Mouse (Mus musculus): ENCODE measurements at regions not wholly inside any gene's neighbourhood (a gene's known extent, or its start where the extent isn't known, plus 50 kb on each side); places are given as distances from the start of the nearest gene placed in this dataset.

GRCm38 (mm10) chr6:117323301-117323700 is 155.0 kb downstream of the Cxcl12 start:
- H3K4me1 ChIP-seq = 0 out of 2 replicates have a peak, but pooled peaks cover 3% of the 10 kb centered on the region
- no peaks in the 10 kb centered on the region for H3K27me3 ChIP-seq
- no peak overlapping the region for H3K27ac ChIP-seq (replicated peaks)
- no peaks in the 10 kb centered on the region for H3K36me3 ChIP-seq
- no peak overlapping the region for H3K4me3 ChIP-seq
- no peak for ATAC-seq (replicated peaks)
- no peaks in the 10 kb centered on the region for H3K9me3 ChIP-seq
- H3K4me2 ChIP-seq (replicated peaks) = no peak overlapping the region
- H3K9ac ChIP-seq (replicated peaks) = no peak overlapping the region

DNA sequence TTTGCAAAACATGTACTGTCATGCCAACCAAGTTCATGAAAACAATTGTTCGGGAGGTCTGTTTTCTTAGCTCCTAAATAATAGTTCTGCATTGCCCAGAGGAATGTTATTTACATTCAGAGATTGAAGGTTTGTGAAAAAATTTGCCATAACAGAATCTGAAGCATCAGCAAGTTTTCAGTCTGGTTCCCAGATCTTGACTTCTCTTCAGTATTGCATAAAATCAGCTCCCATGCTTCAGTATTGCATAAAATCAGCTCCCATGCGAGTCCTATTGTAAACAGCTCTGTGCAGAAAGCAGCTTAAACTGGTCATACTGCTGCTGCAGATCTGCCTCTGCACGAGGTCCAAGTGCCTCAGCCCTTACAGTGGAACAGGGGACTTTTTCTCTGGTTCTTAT is 155.5 kb downstream of the Cxcl12 start:
- Histone ChIP-seq H3K4me3 (no peak overlapping the region), H3K27me3 (no peaks in the 10 kb centered on the region), H3K36me3 (no peaks in the 10 kb centered on the region), H3K4me1 (0 out of 2 replicates have a peak, but pooled peaks cover 3% of the 10 kb centered on the region), H3K4me2 (replicated peaks) (no peak overlapping the region), H3K27ac (replicated peaks) (no peak overlapping the region), H3K9me3 (no peaks in the 10 kb centered on the region), H3K9ac (replicated peaks) (no peak overlapping the region)
- 72% methylated on average over 3 of the region's 3 CpGs for WGBS
- ATAC-seq (replicated peaks) = no peak

- no peaks in the 10 kb centered on the region for H3K27me3 ChIP-seq
- WGBS = 27% methylated on average over 18 of the region's 18 CpGs
- no peak overlapping the region for H3K4me3 ChIP-seq
- ATAC-seq (replicated peaks) = no peak
- H3K4me2 ChIP-seq (replicated peaks) = no peak overlapping the region
- 0 out of 2 replicates have a peak, but pooled peaks cover 3% of the 10 kb centered on the region for H3K4me1 ChIP-seq
- no peak overlapping the region for H3K27ac ChIP-seq (replicated peaks)
- H3K9me3 ChIP-seq = no peaks in the 10 kb centered on the region
- H3K36me3 ChIP-seq = no peaks in the 10 kb centered on the region
- no peak overlapping the region for H3K9ac ChIP-seq (replicated peaks)
These were observed 158.8 kb downstream of the Cxcl12 start for GRCm38 (mm10) chr6:117326835-117327775.

GRCm38 (mm10) chr6:117329164-117329939 is 161.0 kb downstream of the Cxcl12 start:
- Histone ChIP-seq H3K27me3 (no peaks in the 10 kb centered on the region), H3K4me2 (replicated peaks) (no peak overlapping the region), H3K4me3 (no peak overlapping the region), H3K27ac (replicated peaks) (no peak overlapping the region), H3K9ac (replicated peaks) (no peak overlapping the region), H3K4me1 (0 out of 2 replicates have a peak, but pooled peaks cover 3% of the 10 kb centered on the region), H3K9me3 (no peaks in the 10 kb centered on the region), H3K36me3 (no peaks in the 10 kb centered on the region)
- ATAC-seq (replicated peaks) = no peak
- 72% methylated on average over 8 of the region's 8 CpGs for WGBS

GRCm38 (mm10) chr6:117330198-117330597 is 161.9 kb downstream of the Cxcl12 start:
- WGBS = 82% methylated on average over 6 of the region's 6 CpGs
- Histone ChIP-seq H3K4me2 (replicated peaks) (no peak overlapping the region), H3K4me1 (0 out of 2 replicates have a peak, but pooled peaks cover 3% of the 10 kb centered on the region), H3K27me3 (no peaks in the 10 kb centered on the region), H3K9me3 (no peaks in the 10 kb centered on the region), H3K36me3 (no peaks in the 10 kb centered on the region), H3K9ac (replicated peaks) (no peak overlapping the region), H3K4me3 (no peak overlapping the region), H3K27ac (replicated peaks) (no peak overlapping the region)
- ATAC-seq (replicated peaks) = no peak

- no peak for ATAC-seq (replicated peaks)
- Histone ChIP-seq H3K4me2 (replicated peaks) (no peak overlapping the region), H3K27ac (replicated peaks) (no peak overlapping the region), H3K4me3 (no peak overlapping the region), H3K4me1 (0 out of 2 replicates have a peak, but pooled peaks cover 3% of the 10 kb centered on the region), H3K9me3 (no peaks in the 10 kb centered on the region), H3K27me3 (no peaks in the 10 kb centered on the region), H3K36me3 (no peaks in the 10 kb centered on the region), H3K9ac (replicated peaks) (no peak overlapping the region)
- WGBS = 11% methylated on average over 5 of the region's 5 CpGs
These were observed 162.5 kb downstream of the Cxcl12 start for GRCm38 (mm10) chr6:117330726-117331360.

- H3K4me3 ChIP-seq = no peak overlapping the region
- H3K4me2 ChIP-seq (replicated peaks) = no peak overlapping the region
- H3K4me1 ChIP-seq = no peaks in the 10 kb centered on the region
- no peak for ATAC-seq (replicated peaks)
- WGBS = 51% methylated on average over 6 of the region's 6 CpGs
- no peak overlapping the region for H3K9ac ChIP-seq (replicated peaks)
- no peaks in the 10 kb centered on the region for H3K27me3 ChIP-seq
- no peaks in the 10 kb centered on the region for H3K9me3 ChIP-seq
- no peaks in the 10 kb centered on the region for H3K36me3 ChIP-seq
- no peak overlapping the region for H3K27ac ChIP-seq (replicated peaks)
These were observed 164.3 kb downstream of the Cxcl12 start for GRCm38 (mm10) chr6:117332641-117333040.

DNA sequence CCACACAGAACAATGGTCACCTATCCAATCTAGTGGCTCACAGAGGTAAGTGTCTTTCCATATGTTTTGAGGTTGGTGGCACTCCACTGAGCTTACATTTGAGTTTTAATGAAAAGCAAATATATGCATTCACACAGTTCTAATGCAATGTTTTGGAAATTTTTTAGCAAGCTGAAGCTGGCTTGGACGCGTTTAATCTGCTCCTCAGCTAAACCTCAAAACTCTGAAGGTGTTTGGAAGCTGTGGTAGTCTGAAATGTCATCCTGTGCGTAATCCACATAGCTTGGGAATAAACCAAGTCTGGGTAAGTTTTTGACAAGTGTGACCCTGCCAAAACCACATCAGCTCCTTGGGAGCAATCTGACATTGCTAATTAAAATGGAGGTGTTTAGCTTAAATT is 173.8 kb downstream of the Cxcl12 start:
- ATAC-seq (replicated peaks) = no peak
- WGBS = 70% methylated on average over 3 of the region's 3 CpGs
- H3K4me3 ChIP-seq = no peak overlapping the region
- H3K4me1 ChIP-seq = no peaks in the 10 kb centered on the region
- no peak overlapping the region for H3K4me2 ChIP-seq (replicated peaks)
- no peaks in the 10 kb centered on the region for H3K36me3 ChIP-seq
- no peaks in the 10 kb centered on the region for H3K9me3 ChIP-seq
- H3K9ac ChIP-seq (replicated peaks) = no peak overlapping the region
- H3K27me3 ChIP-seq = no peaks in the 10 kb centered on the region
- H3K27ac ChIP-seq (replicated peaks) = no peak overlapping the region

GRCm38 (mm10) chr6:117347356-117347755 is 179.0 kb downstream of the Cxcl12 start:
- no peak for ATAC-seq (replicated peaks)
- whole genome bisulfite sequencing = 84% methylated on average over 1 of the region's 1 CpGs

DNA sequence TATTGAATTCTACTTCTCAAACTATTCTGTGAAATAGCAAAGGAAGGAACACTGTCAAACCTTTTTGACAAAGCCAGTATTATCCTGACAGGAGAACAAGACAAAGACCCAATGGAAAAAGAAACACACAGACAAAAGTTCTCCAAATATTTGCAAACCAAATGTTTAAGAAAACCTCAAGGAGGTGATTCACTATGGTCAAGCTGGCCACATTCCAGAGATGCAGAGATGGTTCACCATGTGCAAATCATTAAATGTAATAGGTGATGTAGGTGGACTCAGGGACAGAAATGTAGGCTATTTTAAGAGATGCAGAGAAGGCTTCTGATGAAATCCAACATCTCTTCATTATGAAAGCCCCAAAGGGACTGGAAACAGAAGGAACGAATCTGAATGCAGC is 183.5 kb downstream of the Cxcl12 start:
- Histone ChIP-seq H3K4me3 (no peak overlapping the region), H3K27ac (replicated peaks) (no peak overlapping the region), H3K4me2 (replicated peaks) (no peak overlapping the region), H3K4me1 (no peaks in the 10 kb centered on the region), H3K9ac (replicated peaks) (no peak overlapping the region), H3K27me3 (no peaks in the 10 kb centered on the region), H3K36me3 (no peaks in the 10 kb centered on the region), H3K9me3 (no peaks in the 10 kb centered on the region)
- ATAC-seq (replicated peaks) = no peak
- WGBS = 77% methylated on average over 1 of the region's 1 CpGs

More at GRCm38 (mm10) chr6:117347356-117347755, 179.0 kb downstream of the Cxcl12 start:
- Histone ChIP-seq H3K27me3 (no peaks in the 10 kb centered on the region), H3K9ac (replicated peaks) (no peak overlapping the region), H3K4me1 (no peaks in the 10 kb centered on the region), H3K27ac (replicated peaks) (no peak overlapping the region), H3K4me2 (replicated peaks) (no peak overlapping the region), H3K36me3 (no peaks in the 10 kb centered on the region), H3K4me3 (no peak overlapping the region), H3K9me3 (no peaks in the 10 kb centered on the region)

DNA sequence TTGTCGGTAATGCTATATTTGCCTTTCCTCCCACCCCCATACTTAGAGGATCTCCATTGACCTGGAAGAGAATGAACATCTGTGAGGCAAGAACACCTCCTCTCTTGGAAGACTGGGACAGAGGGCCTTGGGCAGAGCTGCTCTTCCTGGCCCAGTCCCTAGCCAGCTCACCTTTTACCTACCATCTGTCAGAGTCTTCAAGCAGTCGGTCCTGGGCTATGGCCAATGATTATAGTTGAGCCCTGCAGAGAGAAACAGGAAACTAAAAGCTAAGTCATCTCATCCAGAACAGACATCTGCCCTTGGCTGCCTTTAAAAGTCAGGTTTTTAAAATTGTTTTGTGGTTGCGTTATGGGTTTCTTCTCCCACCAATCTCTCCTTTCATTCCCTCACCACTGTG is 184.8 kb downstream of the Cxcl12 start:
- ATAC-seq (replicated peaks) = no peak
- WGBS = 90% methylated on average over 3 of the region's 3 CpGs
- no peaks in the 10 kb centered on the region for H3K4me1 ChIP-seq
- H3K9ac ChIP-seq (replicated peaks) = no peak overlapping the region
- H3K4me3 ChIP-seq = no peak overlapping the region
- no peak overlapping the region for H3K27ac ChIP-seq (replicated peaks)
- no peaks in the 10 kb centered on the region for H3K9me3 ChIP-seq
- H3K27me3 ChIP-seq = no peaks in the 10 kb centered on the region
- H3K36me3 ChIP-seq = no peaks in the 10 kb centered on the region
- no peak overlapping the region for H3K4me2 ChIP-seq (replicated peaks)

- no peak for ATAC-seq (replicated peaks)
- Histone ChIP-seq H3K36me3 (no peaks in the 10 kb centered on the region), H3K4me2 (replicated peaks) (no peak overlapping the region), H3K4me1 (no peaks in the 10 kb centered on the region), H3K9ac (replicated peaks) (no peak overlapping the region), H3K27ac (replicated peaks) (no peak overlapping the region), H3K4me3 (no peak overlapping the region), H3K27me3 (no peaks in the 10 kb centered on the region), H3K9me3 (no peaks in the 10 kb centered on the region)
- 72% methylated on average over 1 of the region's 1 CpGs for WGBS
These were observed 187.8 kb downstream of the Cxcl12 start for GRCm38 (mm10) chr6:117356101-117356500.

Measured in forebrain, embryonic 15.5 days (tissue).